In the genomic region with DNA sequence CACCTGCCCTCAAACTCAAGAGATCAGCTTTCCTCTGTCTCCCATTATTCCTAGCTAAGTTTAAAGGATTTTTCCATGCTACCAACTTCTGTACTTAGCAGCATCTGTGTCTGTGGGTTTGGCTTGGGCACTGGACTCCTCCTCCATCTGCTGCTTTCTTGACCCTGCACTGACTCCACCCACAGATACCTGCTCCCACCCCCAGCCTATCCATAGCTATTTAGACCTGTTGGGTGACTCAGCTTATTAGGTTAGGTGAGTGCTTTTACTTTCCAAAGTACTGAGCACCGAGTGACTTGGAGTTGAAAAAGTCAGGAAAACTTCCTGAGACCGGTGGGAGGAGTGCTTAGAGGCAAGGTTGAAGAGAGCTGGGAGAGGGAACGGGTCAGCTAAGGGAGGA, we compare ENCODE assay signal across 11 mouse cellular contexts. TPM values are rescaled to one million over a fixed set of nuclear protein-coding genes. Genes with fewer than 3 reads are reported as not detected.
DNase-seq lines count a peak whose midpoint lies in the region; ATAC-seq lines count a peak whose summit lies in the region.
"Had no signal": no experiment of that assay in that cellular context is flagged by ENCODE, and none has a peak within 500 bp of the region (broad histone marks: within the 10 kb centered on the region; RNA-seq: fewer than 3 reads in every experiment).

No protein-coding gene starts in this region.

- no peaks in the 10 kb centered on the region for H3K9me3 ChIP-seq in liver, embryonic 15.5 days (replicated peaks)
- H3K9me3 ChIP-seq in forebrain, embryonic 10.5 days, result no peaks in the 10 kb centered on the region
- H3K9me3 ChIP-seq: hindbrain, embryonic 13.5 days had no signal

- 76% methylated on average over 3 of the region's 3 CpGs for WGBS in liver, embryonic 15.5 days (ENCODE audit: insufficient replicate concordance)
- WGBS in forebrain, embryonic 10.5 days, result 86% methylated on average over 3 of the region's 3 CpGs

- H3K9ac ChIP-seq in liver, embryonic 15.5 days, result no peak overlapping the region
- H3K9ac ChIP-seq: hindbrain, embryonic 13.5 days had no signal

- peaks cover 77% of the 10 kb centered on the region for H3K36me3 ChIP-seq in liver, embryonic 15.5 days (replicated peaks)
- peaks cover 92% of the 10 kb centered on the region for H3K36me3 ChIP-seq in forebrain, embryonic 10.5 days (replicated peaks)

- H3K4me1 ChIP-seq in liver, embryonic 15.5 days (replicated peaks), result peaks cover 59% of the 10 kb centered on the region
- H3K4me1 ChIP-seq in forebrain, embryonic 10.5 days, result peaks cover 45% of the 10 kb centered on the region

- DNase-seq in urinary bladder, postnatal 14 days (ENCODE audit: low spot score), result peak; percentile 39
- DNase-seq in urinary bladder, postnatal 4 days (ENCODE audit: low spot score in 2 of 2), result no peak
- DNase-seq in kidney, adult 9 months, result peak; percentile 76
- no peak for DNase-seq in forebrain, embryonic 10.5 days (ENCODE audit: extremely low spot score, low spot score)
- no peak for DNase-seq in frontal cortex, postnatal 14 days (ENCODE audit: low spot score in 2 of 2)
- DNase-seq in left cerebral cortex, adult 8-10 months (ENCODE audit: low spot score in 2 of 2), result no peak
- DNase-seq: adrenal gland, adult 8-10 months; cerebellum, adult 11 months; gastrocnemius, postnatal 10 days had no signal

- peak overlapping the region; percentile 53; the same call in 1 of the 2 replicates for H3K27ac ChIP-seq in liver, embryonic 15.5 days (replicated peaks)
- no peak overlapping the region for H3K27ac ChIP-seq in forebrain, embryonic 10.5 days
- H3K27ac ChIP-seq: hindbrain, embryonic 13.5 days had no signal

- H3K4me2 ChIP-seq in liver, embryonic 15.5 days, result no peak overlapping the region
- H3K4me2 ChIP-seq: hindbrain, embryonic 13.5 days had no signal

- peak; percentile 27; the same call in 1 of the 2 replicates for ATAC-seq in liver, embryonic 15.5 days (ENCODE audit: insufficient read depth)

- no peak overlapping the region for H3K4me3 ChIP-seq in liver, embryonic 15.5 days (replicated peaks)
- no peak overlapping the region for H3K4me3 ChIP-seq in forebrain, embryonic 10.5 days
- H3K4me3 ChIP-seq: hindbrain, embryonic 13.5 days had no signal

- H3K27me3 ChIP-seq in liver, embryonic 15.5 days, result no peaks in the 10 kb centered on the region
- H3K27me3 ChIP-seq in forebrain, embryonic 10.5 days (ENCODE audit: poor library complexity, severe bottlenecking), result peaks cover 3% of the 10 kb centered on the region; the same call in 1 of the 2 replicates
- H3K27me3 ChIP-seq: hindbrain, embryonic 13.5 days had no signal

RNA-seq across cellular contexts. Expression of a gene that starts 14.7 kb away (rescaled TPM):
- polyA plus RNA-seq in liver, embryonic 15.5 days (2015; fragmentation: Nextera tagmentation; extraction: Ambion mirVana), result 8.0 and 10.8 TPM in 2 replicates
- 18.8 and 19.2 TPM in 2 replicates for polyA plus RNA-seq in forebrain, embryonic 10.5 days (2016; fragmentation: Nextera tagmentation; extraction: Ambion mirVana)
- 10 to 100 TPM; 48.3 to 56.6 (median 52.4) TPM for total RNA-seq in left cerebral cortex, adult 8-10 months (2022)

RNA-seq across cellular contexts. Expression of a gene that starts 27.8 kb away (rescaled TPM):
- polyA plus RNA-seq in liver, embryonic 15.5 days (2015; fragmentation: Nextera tagmentation; extraction: Ambion mirVana), result 97.7 and 98.0 TPM in 2 replicates
- 505 and 521 TPM in 2 replicates for polyA plus RNA-seq in forebrain, embryonic 10.5 days (2016; fragmentation: Nextera tagmentation; extraction: Ambion mirVana)
- total RNA-seq in left cerebral cortex, adult 8-10 months (2022), result 100 to 1,000 TPM in 3 of 4 experiments, 10 to 100 TPM in 1; 92.2 to 108 (median 105) TPM

RNA-seq across cellular contexts. Expression of a gene that starts 37.2 kb away (rescaled TPM):
- polyA plus RNA-seq in liver, embryonic 15.5 days (2015; fragmentation: Nextera tagmentation; extraction: Ambion mirVana), result 28.8 and 30.4 TPM in 2 replicates
- polyA plus RNA-seq in forebrain, embryonic 10.5 days (2016; fragmentation: Nextera tagmentation; extraction: Ambion mirVana), result 64.4 and 68.5 TPM in 2 replicates
- total RNA-seq in left cerebral cortex, adult 8-10 months (2022), result 10 to 100 TPM; 53.3 to 81.3 (median 69.6) TPM

Comparison
In these comparisons a context has a peak if more than half of its experiments do, and no peak if none do; other contexts are left out.
1. DNase-seq: peak in urinary bladder, postnatal 14 days (single experiment) and kidney, adult 9 months (single experiment); none in urinary bladder, postnatal 4 days (0 of 2), forebrain, embryonic 10.5 days (single experiment), frontal cortex, postnatal 14 days (0 of 2) and left cerebral cortex, adult 8-10 months (0 of 2).